Mouse (Mus musculus) urinary bladder, adult 2 months (tissue): Measurements from ENCODE around the gene Snapc5. TPM values are rescaled to one million over a fixed set of nuclear protein-coding genes. Genes with fewer than 3 reads are reported as not detected.
"Not testable (repeated sequence)": the region's sequence is repeated elsewhere in the genome, so short reads cannot be mapped to it uniquely, and the experiment has no call there.

Experiments used
- DNase-seq: peaks from one replicate; pipeline ENCODE4 v3.0.0; 2022; ENCODE audit warnings: low spot score
- polyA plus RNA-seq: library from polyadenylated mRNA; depleted of rRNA; stranded (reverse); fragments of >200 nt; gene quantifications from 2 replicates; pipeline ENCODE4 v1.2.3, GENCODE M21; 2012; rRNA removed

The Snapc5 gene
- 39.5 and 46.3 TPM in 2 replicates for polyA plus RNA-seq

- DNase-seq: peak; percentile 79
These were observed at the start of gene Snapc5 for GRCm38 (mm10) chr9:64178974-64179646. TSS of gene Snapc5 (plus strand) at chr9:64179274.

- no peak for DNase-seq
These were observed 47.5 kb upstream of the Snapc5 start for GRCm38 (mm10) chr9:64131623-64132022.

- not testable (repeated sequence) for DNase-seq
These were observed 40.2 kb upstream of the Snapc5 start for GRCm38 (mm10) chr9:64138896-64139295.

- DNase-seq: no peak
These were observed 39.2 kb upstream of the Snapc5 start for GRCm38 (mm10) chr9:64139879-64140278.

GRCm38 (mm10) chr9:64156641-64157040 lies 22.4 kb upstream of the Snapc5 start:
- DNase-seq: no peak

- no peak for DNase-seq
These were observed 18.6 kb upstream of the Snapc5 start for GRCm38 (mm10) chr9:64160471-64160870.

- DNase-seq: not testable (repeated sequence)
These were observed 9.1 kb upstream of the Snapc5 start for GRCm38 (mm10) chr9:64169967-64170366.

- DNase-seq: no peak
These were observed 6.8 kb upstream of the Snapc5 start for GRCm38 (mm10) chr9:64172145-64172815.

GRCm38 (mm10) chr9:64172816-64173665 lies 6.0 kb upstream of the Snapc5 start, which contains the start of the genes Zwilch and Rpl4:
TSS of gene Zwilch (minus strand) at chr9:64173104.
TSS of gene Rpl4 (plus strand) at chr9:64173375.
- DNase-seq: peak; percentile 71

GRCm38 (mm10) chr9:64173666-64174220 lies 5.3 kb upstream of the Snapc5 start:
- DNase-seq: no peak

- DNase-seq: no peak
These were observed 4.7 kb upstream of the Snapc5 start for GRCm38 (mm10) chr9:64174341-64174740.

- no peak for DNase-seq
These were observed 4.3 kb upstream of the Snapc5 start for GRCm38 (mm10) chr9:64174766-64175165.

GRCm38 (mm10) chr9:64175378-64175777 lies 3.7 kb upstream of the Snapc5 start:
- no peak for DNase-seq

GRCm38 (mm10) chr9:64178610-64178973 lies 482 bp upstream of the Snapc5 start:
- no peak for DNase-seq

- not testable (repeated sequence) for DNase-seq
These were observed 4.2 kb downstream of the Snapc5 start for GRCm38 (mm10) chr9:64183295-64183694.

GRCm38 (mm10) chr9:64184166-64184840 lies 5.2 kb downstream of the Snapc5 start:
- no peak for DNase-seq

- DNase-seq: no peak
These were observed 14.8 kb downstream of the Snapc5 start for GRCm38 (mm10) chr9:64193879-64194278.

GRCm38 (mm10) chr9:64195554-64195953 lies 16.5 kb downstream of the Snapc5 start:
- no peak for DNase-seq

- no peak for DNase-seq
These were observed 18.4 kb downstream of the Snapc5 start for GRCm38 (mm10) chr9:64197524-64197923.

GRCm38 (mm10) chr9:64198068-64198762 lies 19.1 kb downstream of the Snapc5 start:
- no peak for DNase-seq
